Mouse (Mus musculus) liver, embryonic 14.5 days (tissue): ENCODE results near the gene Naif1. TPM values are rescaled to one million over a fixed set of nuclear protein-coding genes. Genes with fewer than 3 reads are reported as not detected.

Experiments
- ATAC-seq: fragments of 200-750 bp; cut with Nextera tagmentation; 2 replicates; pipeline ENCODE4 v1.8.0; 2017; ENCODE audit warnings: moderate number of reproducible peaks, mild to moderate bottlenecking, moderate library complexity; ENCODE audit not compliant: insufficient read depth
- DNase-seq, 3 experiments: peaks; one replicate each; pipeline ENCODE4 v3.0.0-alpha.2; 2012 to 2013; ENCODE audit warnings: low read depth in 3 of 3, low spot score in 3 of 3
- H3K27ac ChIP-seq: fragments of 300-500 bp; sonication (generic); 2 replicates; pipeline ENCODE4 v1.5.1; 2014; ENCODE audit warnings: moderate library complexity, mild to moderate bottlenecking, control low read depth, inconsistent platforms
- H3K27me3 ChIP-seq: fragments of 300-500 bp; sonication (generic); 2 replicates; pipeline ENCODE4 v1.6.1; 2014; ENCODE audit warnings: mild to moderate bottlenecking, low read length, moderate library complexity; ENCODE audit not compliant: control insufficient read depth, insufficient read depth
- H3K36me3 ChIP-seq: fragments of 300-500 bp; sonication (generic); replicated peaks from 2 replicates; pipeline ENCODE4 v1.6.1; 2014; ENCODE audit warnings: low read depth; ENCODE audit not compliant: control insufficient read depth, insufficient read depth
- H3K4me1 ChIP-seq, 2 experiments: fragments of 200-500 bp in 1 of 2; fragments of 300-500 bp in 1 of 2; sonication (generic) in 1 of 2; replicated peaks; 2 replicates each; pipeline ENCODE4 v1.6.1; 2012 to 2014; ENCODE audit warnings: antibody characterized with exemption in 1 of 2, inconsistent platforms in 1 of 2, low read length in 1 of 2; ENCODE audit not compliant: control insufficient read depth in 2 of 2, insufficient read depth in 2 of 2
- H3K4me2 ChIP-seq: fragments of 300-500 bp; sonication (generic); 2 replicates; pipeline ENCODE4 v1.6.1; 2014; ENCODE audit warnings: low read depth, mild to moderate bottlenecking, control low read depth, moderate library complexity
- H3K4me3 ChIP-seq, 2 experiments: fragments of 200-500 bp in 1 of 2; fragments of 300-500 bp in 1 of 2; sonication (generic) in 1 of 2; 2 replicates each; pipeline ENCODE4 v1.5.1; 2012 to 2014; ENCODE audit warnings: low read depth in 2 of 2, low read length in 2 of 2, mild to moderate bottlenecking in 2 of 2, control low read depth in 1 of 2, inconsistent platforms in 1 of 2, moderate library complexity in 1 of 2; ENCODE audit not compliant: insufficient read depth in 1 of 2
- H3K9ac ChIP-seq: fragments of 300-500 bp; sonication (generic); replicated peaks from 2 replicates; pipeline ENCODE4 v1.6.1; 2014; ENCODE audit warnings: mild to moderate bottlenecking, control low read depth, moderate library complexity
- H3K9me3 ChIP-seq: fragments of 300-500 bp; sonication (generic); 2 replicates; pipeline ENCODE4 v1.6.1; 2016; ENCODE audit warnings: low read length, mixed read lengths; ENCODE audit not compliant: control insufficient read depth
- CTCF ChIP-seq: IDR thresholded peaks from 2 replicates; pipeline ENCODE4 v1.5.1; 2016; ENCODE audit warnings: antibody characterized with exemption, low read depth, control low read depth
- EP300 ChIP-seq: IDR thresholded peaks from 2 replicates; pipeline ENCODE4 v1.6.1; 2016; ENCODE audit warnings: antibody characterized with exemption, low read depth
- WGBS: fragments of 180-500 bp; shearing (Covaris S2); extraction: QIAGEN DNeasy Blood & Tissue Kit; methylation state at CpG from one replicate; pipeline ENCODE4 v1.1.7; 2014; ENCODE audit not compliant: insufficient replicate concordance; 5-methylcytosine and 5-hydroxymethylcytosine counted together
- polyA plus RNA-seq, 2 experiments: library from polyadenylated mRNA; depleted of rRNA in 1 of 2; stranded (reverse) in 1 of 2; unstranded in 1 of 2; fragments of >200 nt; fragmentation: Nextera tagmentation in 1 of 2; extraction: Ambion mirVana in 1 of 2; gene quantifications; 2 replicates each; pipeline versions ENCODE4 v1.2.1 to v1.2.3; 2012 to 2014

The Naif1 gene
- polyA plus RNA-seq, 2 experiments: 1.4 to 1.6 TPM

GRCm38 (mm10) chr2:32502843-32503242, 52.6 kb downstream of the Naif1 start:
- Histone ChIP-seq H3K27ac (no peak overlapping the region), H3K9me3 (no peaks in the 10 kb centered on the region), H3K36me3 (no peaks in the 10 kb centered on the region), H3K4me1 (peaks cover 0 to 6% of the 10 kb centered on the region in 2 experiments; a peak in 2 of 4 replicates), H3K9ac (no peak overlapping the region), H3K27me3 (no peaks in the 10 kb centered on the region), H3K4me2 (no peak overlapping the region), H3K4me3 (no peak overlapping the region)
- ATAC-seq: no peak
- WGBS: 52% methylated on average over 12 of the region's 12 CpGs
- no peak for DNase-seq
- TF ChIP-seq CTCF: no peak
- no peak for TF ChIP-seq EP300

GRCm38 (mm10) chr2:32503588-32503987, 53.3 kb downstream of the Naif1 start:
- Histone ChIP-seq H3K4me1 (peaks cover 0 to 6% of the 10 kb centered on the region in 2 experiments; a peak in 2 of 4 replicates), H3K27me3 (no peaks in the 10 kb centered on the region), H3K9ac (no peak overlapping the region), H3K36me3 (no peaks in the 10 kb centered on the region), H3K27ac (no peak overlapping the region), H3K9me3 (no peaks in the 10 kb centered on the region), H3K4me3 (no peak overlapping the region), H3K4me2 (no peak overlapping the region)
- no peak for DNase-seq
- WGBS: 31% methylated on average over 3 of the region's 3 CpGs
- TF ChIP-seq EP300: no peak
- TF ChIP-seq CTCF: no peak
- ATAC-seq: no peak

DNA sequence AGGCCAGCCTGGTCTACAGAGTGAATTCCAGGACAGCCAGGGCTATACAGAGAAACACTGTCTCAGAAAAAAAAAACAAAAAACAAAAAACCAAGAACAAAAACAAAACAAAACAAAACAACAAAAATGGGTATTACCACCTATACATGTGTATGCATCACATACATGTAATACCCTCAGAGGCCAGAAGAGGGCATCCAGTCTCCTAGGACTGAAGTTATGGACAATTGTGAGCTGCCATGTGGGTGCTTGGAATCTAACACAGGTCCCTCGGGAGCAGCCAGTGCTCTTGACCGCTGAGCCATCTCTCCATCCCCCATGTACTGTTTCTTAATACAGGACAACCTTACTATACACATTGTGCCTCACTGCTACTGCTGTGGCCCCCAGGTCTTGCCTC, 55.3 kb downstream of the Naif1 start:
- Histone ChIP-seq H3K27me3 (no peaks in the 10 kb centered on the region), H3K27ac (no peak overlapping the region), H3K4me2 (no peak overlapping the region), H3K9me3 (no peaks in the 10 kb centered on the region), H3K36me3 (no peaks in the 10 kb centered on the region), H3K4me1 (peaks cover 0 to 9% of the 10 kb centered on the region in 2 experiments; a peak in 2 of 4 replicates), H3K4me3 (no peak overlapping the region), H3K9ac (no peak overlapping the region)
- DNase-seq (no peak), ATAC-seq (no peak)
- TF ChIP-seq CTCF: peak; percentile 32
- no peak for TF ChIP-seq EP300
- WGBS: 83% methylated on average over 2 of the region's 2 CpGs

Other genes with a start within 250 kb of the Naif1 start
- 9.6 and 10.1 TPM in 2 replicates for gene Pomt1, start 213.9 kb upstream of the Naif1 start, polyA plus RNA-seq (2012; rRNA removed)
- gene Pomt1, start 213.9 kb upstream of the Naif1 start, polyA plus RNA-seq (2014; fragmentation: Nextera tagmentation; extraction: Ambion mirVana): 10.1 and 12.1 TPM in 2 replicates
- gene Uck1, start 190.3 kb upstream of the Naif1 start, polyA plus RNA-seq (2012; rRNA removed): 17.7 and 19.8 TPM in 2 replicates
- gene Uck1, start 190.3 kb upstream of the Naif1 start, polyA plus RNA-seq (2014; fragmentation: Nextera tagmentation; extraction: Ambion mirVana): 21.5 and 21.8 TPM in 2 replicates
- gene Golga2, start 163.1 kb upstream of the Naif1 start, polyA plus RNA-seq (2012; rRNA removed): 10.0 and 13.0 TPM in 2 replicates
- 6.9 and 7.6 TPM in 2 replicates for gene Golga2, start 163.1 kb upstream of the Naif1 start, polyA plus RNA-seq (2014; fragmentation: Nextera tagmentation; extraction: Ambion mirVana)
- gene Swi5, start 162.4 kb upstream of the Naif1 start, polyA plus RNA-seq (2012; rRNA removed): 108 and 130 TPM in 2 replicates
- 100.0 and 105 TPM in 2 replicates for gene Swi5, start 162.4 kb upstream of the Naif1 start, polyA plus RNA-seq (2014; fragmentation: Nextera tagmentation; extraction: Ambion mirVana)
- 40.3 and 43.3 TPM in 2 replicates for gene Ciz1, start 98.1 kb upstream of the Naif1 start, polyA plus RNA-seq (2012; rRNA removed)
- 13.1 and 13.9 TPM in 2 replicates for gene Ciz1, start 98.1 kb upstream of the Naif1 start, polyA plus RNA-seq (2014; fragmentation: Nextera tagmentation; extraction: Ambion mirVana)
- 2.9 and 4.0 TPM in 2 replicates for gene Dnm1, start 97.1 kb upstream of the Naif1 start, polyA plus RNA-seq (2012; rRNA removed)
- gene Dnm1, start 97.1 kb upstream of the Naif1 start, polyA plus RNA-seq (2014; fragmentation: Nextera tagmentation; extraction: Ambion mirVana): 0.43 and 0.56 TPM in 2 replicates
- gene 1110008P14Rik, start 68.5 kb upstream of the Naif1 start, polyA plus RNA-seq (2012; rRNA removed): 32.6 and 39.6 TPM in 2 replicates
- 38.7 and 40.8 TPM in 2 replicates for gene 1110008P14Rik, start 68.5 kb upstream of the Naif1 start, polyA plus RNA-seq (2014; fragmentation: Nextera tagmentation; extraction: Ambion mirVana)
- gene Lcn2, start 62.2 kb upstream of the Naif1 start, polyA plus RNA-seq (2012; rRNA removed): 29.8 and 30.2 TPM in 2 replicates
- 41.1 and 65.1 TPM in 2 replicates for gene Lcn2, start 62.2 kb upstream of the Naif1 start, polyA plus RNA-seq (2014; fragmentation: Nextera tagmentation; extraction: Ambion mirVana)
- 7.9 and 11.6 TPM in 2 replicates for gene Ptges2, start 54.6 kb upstream of the Naif1 start, polyA plus RNA-seq (2012; rRNA removed)
- 11.4 and 14.0 TPM in 2 replicates for gene Ptges2, start 54.6 kb upstream of the Naif1 start, polyA plus RNA-seq (2014; fragmentation: Nextera tagmentation; extraction: Ambion mirVana)
- 5.4 and 6.0 TPM in 2 replicates for gene Slc25a25, start 988 bp downstream of the Naif1 start, polyA plus RNA-seq (2012; rRNA removed)
- gene Slc25a25, start 988 bp downstream of the Naif1 start, polyA plus RNA-seq (2014; fragmentation: Nextera tagmentation; extraction: Ambion mirVana): 5.5 and 7.0 TPM in 2 replicates
- 0.88 and 1.0 TPM in 2 replicates for gene Fam102a, start 84.9 kb downstream of the Naif1 start, polyA plus RNA-seq (2012; rRNA removed)
- 0.91 and 1.1 TPM in 2 replicates for gene Fam102a, start 84.9 kb downstream of the Naif1 start, polyA plus RNA-seq (2014; fragmentation: Nextera tagmentation; extraction: Ambion mirVana)
- 53.5 and 61.6 TPM in 2 replicates for gene Dpm2, start 120.4 kb downstream of the Naif1 start, polyA plus RNA-seq (2012; rRNA removed)
- 53.6 and 54.6 TPM in 2 replicates for gene Dpm2, start 120.4 kb downstream of the Naif1 start, polyA plus RNA-seq (2014; fragmentation: Nextera tagmentation; extraction: Ambion mirVana)
- 0.11 TPM in 2 replicates for gene Pip5kl1, start 124.3 kb downstream of the Naif1 start, polyA plus RNA-seq (2012; rRNA removed)
- gene Pip5kl1, start 124.3 kb downstream of the Naif1 start, polyA plus RNA-seq (2014; fragmentation: Nextera tagmentation; extraction: Ambion mirVana): not detected in 2 replicates
- gene 9430097D07Rik, start 125.2 kb downstream of the Naif1 start, polyA plus RNA-seq (2012; rRNA removed): not detected in 2 replicates
- 0.06 TPM in 1 of 2 replicates, not detected in the other for gene 9430097D07Rik, start 125.2 kb downstream of the Naif1 start, polyA plus RNA-seq (2014; fragmentation: Nextera tagmentation; extraction: Ambion mirVana)
- 5.4 and 5.6 TPM in 2 replicates for gene St6galnac4, start 136.6 kb downstream of the Naif1 start, polyA plus RNA-seq (2012; rRNA removed)
- 6.2 and 6.8 TPM in 2 replicates for gene St6galnac4, start 136.6 kb downstream of the Naif1 start, polyA plus RNA-seq (2014; fragmentation: Nextera tagmentation; extraction: Ambion mirVana)
- gene St6galnac6, start 149.3 kb downstream of the Naif1 start, polyA plus RNA-seq (2012; rRNA removed): 9.9 and 14.3 TPM in 2 replicates
- gene St6galnac6, start 149.3 kb downstream of the Naif1 start, polyA plus RNA-seq (2014; fragmentation: Nextera tagmentation; extraction: Ambion mirVana): 3.2 and 4.4 TPM in 2 replicates
- gene Ak1, start 171.3 kb downstream of the Naif1 start, polyA plus RNA-seq (2012; rRNA removed): 0.34 and 0.37 TPM in 2 replicates
- 0.44 and 0.59 TPM in 2 replicates for gene Ak1, start 171.3 kb downstream of the Naif1 start, polyA plus RNA-seq (2014; fragmentation: Nextera tagmentation; extraction: Ambion mirVana)
- gene Eng, start 196.1 kb downstream of the Naif1 start, polyA plus RNA-seq (2012; rRNA removed): 15.4 and 17.6 TPM in 2 replicates
- gene Eng, start 196.1 kb downstream of the Naif1 start, polyA plus RNA-seq (2014; fragmentation: Nextera tagmentation; extraction: Ambion mirVana): 13.9 and 16.5 TPM in 2 replicates